Mouse (Mus musculus): ENCODE results near the gene Pi4k2a.

- TF ChIP-seq POLR2A (IDR thresholded peaks at IDR 0.05; ENCODE audit: borderline replicate concordance, low read depth, low read length) (no peak), CTCF (IDR thresholded peaks at IDR 0.05; ENCODE audit: low read depth, low read length) (no peak)
Measured at GRCm38 (mm10) chr19:42157493-42158237, 67.4 kb downstream of the Pi4k2a start.

All from bone marrow macrophage, adult 2 months (primary cell).